ENCODE assay signal across 8 mouse cellular contexts in genomic region chr11:29130385-29131355, GRCm38 (mm10). TPM values are rescaled to one million over a fixed set of nuclear protein-coding genes. Genes with fewer than 3 reads are reported as not detected.
DNase-seq lines count a peak whose midpoint lies in the region; ATAC-seq and TF ChIP-seq lines count a peak whose summit lies in the region.

Gene Pnpt1 (plus strand): TSS chr11:29130744.

- H3K4me2 ChIP-seq in forebrain, embryonic 16.5 days (ENCODE audit: low read length): peak within 1 kb of the TSS; percentile 90
- H3K4me2 ChIP-seq in lung, embryonic 14.5 days: peak within 1 kb of the TSS; percentile 70

- peak; percentile 89 for DNase-seq in G1E (ENCODE audit: low spot score)
- DNase-seq in cerebellum, adult 18-20 months: peak; percentile 90 to 94
- peak; percentile 89 to 90 for DNase-seq in heart, postnatal 36 days
- DNase-seq in layer of hippocampus, adult 2 months (ENCODE audit: low spot score in 2 of 2): peak; percentile 90 to 91
- DNase-seq in lung, embryonic 14.5 days: peak; percentile 97
- peak; percentile 88 for DNase-seq in thymus, adult 2 months

- intact Hi-C loops in heart, postnatal 36 days (cut with DNase I): loop anchor here (2.0 to 10.0 kb wide), 2 partner anchors 322 to 516 kb away; no protein-coding TSS in a partner anchor

- peak within 1 kb of the TSS; percentile 92 for H3K4me3 ChIP-seq in G1E (ENCODE audit: low read depth, low read length)
- H3K4me3 ChIP-seq in forebrain, embryonic 16.5 days (replicated peaks; ENCODE audit: low read length): peak within 1 kb of the TSS; percentile 99
- peak within 1 kb of the TSS; percentile 86 for H3K4me3 ChIP-seq in layer of hippocampus, adult 2 months
- peak within 1 kb of the TSS; percentile 81 for H3K4me3 ChIP-seq in lung, embryonic 14.5 days (ENCODE audit: low read depth, low read length)
- peak within 1 kb of the TSS; percentile 93 for H3K4me3 ChIP-seq in olfactory bulb, adult 2 months (ENCODE audit: insufficient read depth, low read depth, low read length)
- H3K4me3 ChIP-seq in thymus, adult 2 months (ENCODE audit: control insufficient read depth, insufficient read depth, low read length): peak within 1 kb of the TSS; percentile 66

- ATAC-seq in G1E (ENCODE audit: extremely low read depth, insufficient number of reproducible peaks, low FRiP score, poor library complexity, severe bottlenecking): peak; percentile 100
- ATAC-seq in forebrain, embryonic 16.5 days: peak; percentile 100
- ATAC-seq in lung, embryonic 14.5 days (ENCODE audit: insufficient read depth): peak; percentile 100

- H3K36me3 ChIP-seq in G1E (replicated peaks): peaks cover 20% of the 10 kb centered on the region
- H3K36me3 ChIP-seq in forebrain, embryonic 16.5 days (ENCODE audit: control insufficient read depth, insufficient read depth): peaks cover 8% of the 10 kb centered on the region
- peaks cover 7% of the 10 kb centered on the region for H3K36me3 ChIP-seq in lung, embryonic 14.5 days (ENCODE audit: insufficient read depth)
- H3K36me3 ChIP-seq in thymus, adult 2 months (ENCODE audit: control insufficient read depth, insufficient read depth, low read length): peaks cover 15% of the 10 kb centered on the region; the same call in 1 of the 2 replicates

- peaks cover 7% of the 10 kb centered on the region for H3K4me1 ChIP-seq in G1E (ENCODE audit: insufficient read depth, low read depth, low read length)
- peaks cover 7% of the 10 kb centered on the region; the same call in 1 of the 2 replicates for H3K4me1 ChIP-seq in forebrain, embryonic 16.5 days (replicated peaks; ENCODE audit: control insufficient read depth, insufficient read depth, low read length)
- H3K4me1 ChIP-seq in lung, embryonic 14.5 days (ENCODE audit: insufficient read depth): no peaks in the 10 kb centered on the region
- no peaks in the 10 kb centered on the region for H3K4me1 ChIP-seq in olfactory bulb, adult 2 months (ENCODE audit: control insufficient read depth, insufficient read depth, low read length)
- H3K4me1 ChIP-seq in thymus, adult 2 months (replicated peaks; ENCODE audit: control insufficient read depth, insufficient read depth, low read length): no peaks in the 10 kb centered on the region; the same call in 1 of the 2 replicates

- 3% methylated on average over 50 of the region's 50 CpGs for WGBS in forebrain, embryonic 16.5 days
- 5% methylated on average over 50 of the region's 50 CpGs for WGBS in lung, embryonic 14.5 days
- WGBS in olfactory bulb, adult 2 months: 4% methylated on average over 50 of the region's 50 CpGs
- under 1% methylated on average over 50 of the region's 50 CpGs for WGBS in thymus, adult 2 months

- peak; percentile 70; the same call in 1 of the 2 replicates for TF ChIP-seq POLR2A in olfactory bulb, adult 2 months (IDR thresholded peaks at IDR 0.05; ENCODE audit: insufficient read depth, low read depth, low read length)
- 0 out of 2 replicates have a peak, but pooled peaks have one; percentile 26 for TF ChIP-seq POLR2A in thymus, adult 2 months (IDR thresholded peaks at IDR 0.05; ENCODE audit: control insufficient read depth, extremely low read depth, insufficient read depth, low read length, poor library complexity)

- H3K9me3 ChIP-seq in G1E (replicated peaks): no peaks in the 10 kb centered on the region
- no peaks in the 10 kb centered on the region for H3K9me3 ChIP-seq in forebrain, embryonic 16.5 days (ENCODE audit: control insufficient read depth, low read length)
- H3K9me3 ChIP-seq in lung, embryonic 14.5 days (ENCODE audit: low read depth, low read length): no peaks in the 10 kb centered on the region

- H3K27ac ChIP-seq in forebrain, embryonic 16.5 days (ENCODE audit: low read length): peak within 1 kb of the TSS; percentile 65
- peak within 1 kb of the TSS; percentile 88 for H3K27ac ChIP-seq in layer of hippocampus, adult 2 months
- H3K27ac ChIP-seq in lung, embryonic 14.5 days (ENCODE audit: low read depth): peak within 1 kb of the TSS; percentile 70
- H3K27ac ChIP-seq in olfactory bulb, adult 2 months (ENCODE audit: insufficient read depth, low read depth, low read length): no peak within 1 kb of the TSS
- no peak within 1 kb of the TSS for H3K27ac ChIP-seq in thymus, adult 2 months (ENCODE audit: control insufficient read depth, insufficient read depth, low read length)

- TF ChIP-seq CTCF in G1E (IDR thresholded peaks at IDR 0.05; ENCODE audit: low read depth, low read length): no peak
- peak; percentile 28 for TF ChIP-seq CTCF in layer of hippocampus, adult 2 months (conservative IDR thresholded peaks at IDR 0.05)
- TF ChIP-seq CTCF in lung, embryonic 14.5 days (IDR thresholded peaks at IDR 0.05; ENCODE audit: low read depth): no peak
- no peak for TF ChIP-seq CTCF in olfactory bulb, adult 2 months (IDR thresholded peaks at IDR 0.05; ENCODE audit: insufficient read depth, low read depth, low read length)
- TF ChIP-seq CTCF in thymus, adult 2 months (IDR thresholded peaks at IDR 0.05; ENCODE audit: borderline replicate concordance, control insufficient read depth, extremely low read depth, insufficient read depth, low read length, poor library complexity): no peak

- no peaks in the 10 kb centered on the region for H3K27me3 ChIP-seq in G1E (ENCODE audit: insufficient read depth, low read length)
- no peaks in the 10 kb centered on the region for H3K27me3 ChIP-seq in forebrain, embryonic 16.5 days (replicated peaks; ENCODE audit: control insufficient read depth, insufficient read depth, low read length)
- no peaks in the 10 kb centered on the region for H3K27me3 ChIP-seq in lung, embryonic 14.5 days (ENCODE audit: insufficient read depth, low read length)
- no peaks in the 10 kb centered on the region for H3K27me3 ChIP-seq in thymus, adult 2 months (ENCODE audit: control insufficient read depth, insufficient read depth, low read length)

- peak within 1 kb of the TSS; percentile 92 for H3K9ac ChIP-seq in forebrain, embryonic 16.5 days (replicated peaks; ENCODE audit: low read depth, low read length)
- H3K9ac ChIP-seq in lung, embryonic 14.5 days: peak within 1 kb of the TSS; percentile 85

RNA-seq across cellular contexts. Expression of gene Pnpt1, which starts in this region (rescaled TPM):
- 69.2 and 87.0 TPM in 2 replicates for total RNA-seq in G1E (2014; fragmentation: Nextera tagmentation)
- 67.6 and 68.7 TPM in 2 replicates for total RNA-seq in G1E (2017)
- polyA plus RNA-seq in G1E (2012): 202 and 234 TPM in 2 replicates
- 30.4 and 33.2 TPM in 2 replicates for polyA plus RNA-seq in forebrain, embryonic 16.5 days (2015; fragmentation: Nextera tagmentation; extraction: Ambion mirVana)
- total RNA-seq in heart, postnatal 36 days (2021): 10 to 100 TPM; 27.2 to 30.4 TPM
- total RNA-seq in layer of hippocampus, adult 2 months (2021): 10 to 100 TPM; 21.8 to 22.5 TPM
- polyA plus RNA-seq in lung, embryonic 14.5 days (2014; fragmentation: Nextera tagmentation; extraction: Ambion mirVana): 42.0 and 43.2 TPM in 2 replicates
- polyA plus RNA-seq in olfactory bulb, adult 2 months (2012; ENCODE audit: insufficient read depth, insufficient read length, low replicate concordance, missing spikeins): not detected in 2 replicates
- 12.4 and 16.0 TPM in 2 replicates for polyA plus RNA-seq in thymus, adult 2 months (2012; rRNA removed)

Comparison
In these comparisons a context has a peak if more than half of its experiments do, and no peak if none do; other contexts are left out.
1. RNA of gene Pnpt1 (polyA plus RNA-seq): 202 to 234 TPM in G1E, 42.0 to 43.2 TPM in lung, embryonic 14.5 days, 30.4 to 33.2 TPM in forebrain, embryonic 16.5 days and 12.4 to 16.0 TPM in thymus, adult 2 months; not detected in olfactory bulb, adult 2 months; every median in the first group is over 10 times any median in the second.
2. H3K27ac ChIP-seq: peak in forebrain, embryonic 16.5 days (single experiment), layer of hippocampus, adult 2 months (single experiment) and lung, embryonic 14.5 days (single experiment); none in olfactory bulb, adult 2 months (single experiment) and thymus, adult 2 months (single experiment).
3. Peak in every context shown above with its lines, with median percentiles within 50 percentile points of each other: ATAC-seq, DNase-seq and H3K4me3 ChIP-seq.